Mouse (Mus musculus) forebrain, embryonic 13.5 days (tissue): ENCODE measurements around the gene Ifnar1. TPM values are rescaled to one million over a fixed set of nuclear protein-coding genes. Genes with fewer than 3 reads are reported as not detected.
A peak's percentile ranks its signal among the peaks of the same experiment; 100 is the strongest.

Source experiments
- ATAC-seq: fragments of 200-750 bp; cut with Nextera tagmentation; 2 replicates; pipeline ENCODE4 v1.8.0; 2017
- H3K27ac ChIP-seq: fragments of 300-500 bp; sonication (generic); 2 replicates; pipeline ENCODE4 v1.5.1; 2015; ENCODE audit warnings: inconsistent platforms, mild to moderate bottlenecking, moderate library complexity
- H3K27me3 ChIP-seq: fragments of 300-500 bp; sonication (generic); 2 replicates; pipeline ENCODE4 v1.6.1; 2015; ENCODE audit warnings: mild to moderate bottlenecking, inconsistent platforms
- H3K36me3 ChIP-seq: fragments of 300-500 bp; sonication (generic); 2 replicates; pipeline ENCODE4 v1.6.1; 2015; ENCODE audit warnings: mild to moderate bottlenecking, inconsistent platforms; ENCODE audit not compliant: poor library complexity, severe bottlenecking
- H3K4me1 ChIP-seq: fragments of 300-500 bp; sonication (generic); 2 replicates; pipeline ENCODE4 v1.6.1; 2015; ENCODE audit warnings: inconsistent platforms
- H3K4me2 ChIP-seq: fragments of 300-500 bp; sonication (generic); 2 replicates; pipeline ENCODE4 v1.6.1; 2015; ENCODE audit warnings: inconsistent platforms, mild to moderate bottlenecking, moderate library complexity
- H3K4me3 ChIP-seq: fragments of 300-500 bp; sonication (generic); 2 replicates; pipeline ENCODE4 v1.5.1; 2015; ENCODE audit warnings: mild to moderate bottlenecking, inconsistent platforms
- H3K9ac ChIP-seq: fragments of 300-500 bp; sonication (generic); 2 replicates; pipeline ENCODE4 v1.6.1; 2015; ENCODE audit warnings: mild to moderate bottlenecking, inconsistent platforms
- H3K9me3 ChIP-seq: fragments of 300-500 bp; sonication (generic); replicated peaks from 2 replicates; pipeline ENCODE4 v1.6.1; 2016; ENCODE audit warnings: inconsistent platforms
- WGBS: fragments of 180-500 bp; shearing (Covaris S2); methylation state at CpG from one replicate; pipeline ENCODE4 v1.1.7; 2015; 5-methylcytosine and 5-hydroxymethylcytosine counted together
- polyA plus RNA-seq: library from polyadenylated mRNA; unstranded; fragments of >200 nt; fragmentation: Nextera tagmentation; extraction: Ambion mirVana; gene quantifications from 2 replicates; pipeline ENCODE4 v1.2.1, GENCODE M21; 2015

The Ifnar1 gene
- polyA plus RNA-seq, 1 experiment from 2014 or later: 45.9 TPM

- peaks cover 14% of the 10 kb centered on the region for H3K4me1 ChIP-seq
- no peak overlapping the region for H3K27ac ChIP-seq
- H3K4me2 ChIP-seq: no peak overlapping the region
- no peaks in the 10 kb centered on the region for H3K9me3 ChIP-seq
- no peak for ATAC-seq
- H3K9ac ChIP-seq: no peak overlapping the region
- WGBS: 91% methylated on average over 2 of the region's 2 CpGs
- H3K27me3 ChIP-seq: no peaks in the 10 kb centered on the region
- no peak overlapping the region for H3K4me3 ChIP-seq
- H3K36me3 ChIP-seq: peaks cover 41% of the 10 kb centered on the region
These were observed 3.0 kb downstream of the Ifnar1 start for GRCm38 (mm10) chr16:91488066-91488465.

GRCm38 (mm10) chr16:91490897-91491296 lies 5.9 kb downstream of the Ifnar1 start:
- Histone ChIP-seq H3K27me3 (no peaks in the 10 kb centered on the region), H3K27ac (no peak overlapping the region), H3K9ac (no peak overlapping the region), H3K36me3 (peaks cover 69% of the 10 kb centered on the region), H3K9me3 (no peaks in the 10 kb centered on the region), H3K4me3 (no peak overlapping the region), H3K4me1 (peaks cover 6% of the 10 kb centered on the region), H3K4me2 (no peak overlapping the region)
- 93% methylated on average over 4 of the region's 4 CpGs for WGBS
- no peak for ATAC-seq

GRCm38 (mm10) chr16:91491473-91491872 lies 6.4 kb downstream of the Ifnar1 start:
- 97% methylated on average over 3 of the region's 3 CpGs for WGBS
- 0 out of 2 replicates have a peak, but pooled peaks cover under 1% of the 10 kb centered on the region for H3K4me1 ChIP-seq
- H3K4me3 ChIP-seq: no peak overlapping the region
- no peak overlapping the region for H3K4me2 ChIP-seq
- H3K27ac ChIP-seq: no peak overlapping the region
- H3K9ac ChIP-seq: no peak overlapping the region
- no peak for ATAC-seq
- peaks cover 75% of the 10 kb centered on the region for H3K36me3 ChIP-seq
- no peaks in the 10 kb centered on the region for H3K27me3 ChIP-seq
- H3K9me3 ChIP-seq: no peaks in the 10 kb centered on the region

- H3K36me3 ChIP-seq: peaks cover 97% of the 10 kb centered on the region
- whole genome bisulfite sequencing: 97% methylated on average over 4 of the region's 4 CpGs
These were observed 10.5 kb downstream of the Ifnar1 start for GRCm38 (mm10) chr16:91495501-91495900.

GRCm38 (mm10) chr16:91496206-91496605 lies 11.2 kb downstream of the Ifnar1 start:
- no peak for ATAC-seq
- WGBS: 95% methylated on average over 17 of the region's 17 CpGs
- Histone ChIP-seq H3K4me1 (no peaks in the 10 kb centered on the region), H3K9ac (no peak overlapping the region), H3K27ac (no peak overlapping the region), H3K4me2 (no peak overlapping the region), H3K4me3 (no peak overlapping the region), H3K9me3 (no peaks in the 10 kb centered on the region), H3K36me3 (peaks cover 97% of the 10 kb centered on the region), H3K27me3 (no peaks in the 10 kb centered on the region)

More at GRCm38 (mm10) chr16:91495501-91495900, 10.5 kb downstream of the Ifnar1 start:
- no peak for ATAC-seq
- Histone ChIP-seq H3K9me3 (no peaks in the 10 kb centered on the region), H3K27ac (no peak overlapping the region), H3K4me1 (no peaks in the 10 kb centered on the region), H3K9ac (no peak overlapping the region), H3K4me2 (no peak overlapping the region), H3K4me3 (no peak overlapping the region), H3K27me3 (no peaks in the 10 kb centered on the region)

- Histone ChIP-seq H3K4me2 (no peak overlapping the region), H3K27ac (no peak overlapping the region), H3K4me1 (no peaks in the 10 kb centered on the region), H3K27me3 (no peaks in the 10 kb centered on the region), H3K9me3 (no peaks in the 10 kb centered on the region), H3K36me3 (peaks cover 97% of the 10 kb centered on the region), H3K4me3 (no peak overlapping the region), H3K9ac (no peak overlapping the region)
- ATAC-seq: no peak
- WGBS: 82% methylated on average over 3 of the region's 3 CpGs
These were observed 11.7 kb downstream of the Ifnar1 start for GRCm38 (mm10) chr16:91496766-91497165.

- no peak for ATAC-seq
- Histone ChIP-seq H3K4me2 (no peak overlapping the region), H3K36me3 (peaks cover 93% of the 10 kb centered on the region), H3K27ac (no peak overlapping the region), H3K4me1 (no peaks in the 10 kb centered on the region), H3K27me3 (no peaks in the 10 kb centered on the region), H3K9ac (no peak overlapping the region), H3K4me3 (no peak overlapping the region), H3K9me3 (no peaks in the 10 kb centered on the region)
- WGBS: 95% methylated on average over 7 of the region's 7 CpGs
These were observed 13.0 kb downstream of the Ifnar1 start for GRCm38 (mm10) chr16:91498041-91498440.

GRCm38 (mm10) chr16:91504701-91505100 lies 19.7 kb downstream of the Ifnar1 start:
- no peak overlapping the region for H3K9ac ChIP-seq
- peaks cover 82% of the 10 kb centered on the region for H3K36me3 ChIP-seq
- H3K4me3 ChIP-seq: no peak overlapping the region
- 91% methylated on average over 7 of the region's 7 CpGs for WGBS
- H3K9me3 ChIP-seq: no peaks in the 10 kb centered on the region
- H3K27me3 ChIP-seq: no peaks in the 10 kb centered on the region
- no peaks in the 10 kb centered on the region for H3K4me1 ChIP-seq
- H3K27ac ChIP-seq: no peak overlapping the region
- no peak for ATAC-seq
- no peak overlapping the region for H3K4me2 ChIP-seq

- no peak overlapping the region for H3K9ac ChIP-seq
- no peak overlapping the region for H3K27ac ChIP-seq
- no peaks in the 10 kb centered on the region for H3K4me1 ChIP-seq
- 89% methylated on average over 15 of the region's 15 CpGs for WGBS
- no peak overlapping the region for H3K4me3 ChIP-seq
- H3K36me3 ChIP-seq: peaks cover 82% of the 10 kb centered on the region
- no peak overlapping the region for H3K4me2 ChIP-seq
- no peaks in the 10 kb centered on the region for H3K27me3 ChIP-seq
- H3K9me3 ChIP-seq: no peaks in the 10 kb centered on the region
- no peak for ATAC-seq
These were observed 20.1 kb downstream of the Ifnar1 start for GRCm38 (mm10) chr16:91505116-91505601.

- no peaks in the 10 kb centered on the region for H3K27me3 ChIP-seq
- no peak overlapping the region for H3K4me3 ChIP-seq
- H3K4me1 ChIP-seq: no peaks in the 10 kb centered on the region
- peaks cover 70% of the 10 kb centered on the region for H3K36me3 ChIP-seq
- no peak overlapping the region for H3K27ac ChIP-seq
- H3K9me3 ChIP-seq: no peaks in the 10 kb centered on the region
- no peak for ATAC-seq
- no peak overlapping the region for H3K4me2 ChIP-seq
- H3K9ac ChIP-seq: no peak overlapping the region
- WGBS: 95% methylated on average over 12 of the region's 12 CpGs
These were observed 21.4 kb downstream of the Ifnar1 start for GRCm38 (mm10) chr16:91506396-91506795.

GRCm38 (mm10) chr16:91512161-91512787 lies 27.2 kb downstream of the Ifnar1 start:
- peak; percentile 68 for ATAC-seq
- Histone ChIP-seq H3K9ac (no peak overlapping the region), H3K4me1 (no peaks in the 10 kb centered on the region), H3K4me2 (no peak overlapping the region), H3K9me3 (no peaks in the 10 kb centered on the region), H3K27ac (no peak overlapping the region), H3K36me3 (peaks cover 18% of the 10 kb centered on the region), H3K27me3 (no peaks in the 10 kb centered on the region), H3K4me3 (no peak overlapping the region)
- 28% methylated on average over 7 of the region's 7 CpGs for WGBS

GRCm38 (mm10) chr16:91513099-91513498 lies 28.1 kb downstream of the Ifnar1 start:
- no peak for ATAC-seq
- no peak overlapping the region for H3K9ac ChIP-seq
- peaks cover 10% of the 10 kb centered on the region for H3K36me3 ChIP-seq
- H3K4me1 ChIP-seq: no peaks in the 10 kb centered on the region
- H3K27ac ChIP-seq: no peak overlapping the region
- no peak overlapping the region for H3K4me2 ChIP-seq
- no peaks in the 10 kb centered on the region for H3K27me3 ChIP-seq
- no peaks in the 10 kb centered on the region for H3K9me3 ChIP-seq
- no peak overlapping the region for H3K4me3 ChIP-seq
- 88% methylated on average over 6 of the region's 6 CpGs for WGBS

- H3K27ac ChIP-seq: no peak overlapping the region
- H3K4me1 ChIP-seq: no peaks in the 10 kb centered on the region
- 93% methylated on average over 7 of the region's 7 CpGs for WGBS
- H3K4me3 ChIP-seq: no peak overlapping the region
- no peaks in the 10 kb centered on the region for H3K9me3 ChIP-seq
- no peaks in the 10 kb centered on the region for H3K27me3 ChIP-seq
- no peaks in the 10 kb centered on the region for H3K36me3 ChIP-seq
- H3K9ac ChIP-seq: no peak overlapping the region
- ATAC-seq: no peak
- H3K4me2 ChIP-seq: no peak overlapping the region
These were observed 32.0 kb downstream of the Ifnar1 start for GRCm38 (mm10) chr16:91517020-91517419.
